Mouse (Mus musculus): Measurements from ENCODE around the gene Ndufs6.

Ndufs6 gene

DNA sequence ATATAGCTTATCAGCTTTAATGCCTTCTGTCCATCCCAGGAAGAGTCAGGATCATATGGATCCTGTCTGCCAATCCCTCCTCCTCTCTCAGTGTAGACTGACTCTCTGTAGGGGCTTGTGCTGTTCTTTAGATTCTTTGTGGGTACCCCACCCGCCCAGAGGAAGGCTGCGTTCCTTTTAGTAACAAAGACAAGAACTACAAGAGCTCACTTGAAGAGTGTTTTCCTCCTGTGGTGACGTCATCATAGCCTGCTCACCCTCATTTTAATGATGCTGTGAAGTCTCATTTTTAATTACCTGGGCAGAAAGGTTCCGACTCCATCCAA, 22.3 kb downstream of the Ndufs6 start:
- no peak for DNase-seq (ENCODE audit: low read depth, low spot score)

DNA sequence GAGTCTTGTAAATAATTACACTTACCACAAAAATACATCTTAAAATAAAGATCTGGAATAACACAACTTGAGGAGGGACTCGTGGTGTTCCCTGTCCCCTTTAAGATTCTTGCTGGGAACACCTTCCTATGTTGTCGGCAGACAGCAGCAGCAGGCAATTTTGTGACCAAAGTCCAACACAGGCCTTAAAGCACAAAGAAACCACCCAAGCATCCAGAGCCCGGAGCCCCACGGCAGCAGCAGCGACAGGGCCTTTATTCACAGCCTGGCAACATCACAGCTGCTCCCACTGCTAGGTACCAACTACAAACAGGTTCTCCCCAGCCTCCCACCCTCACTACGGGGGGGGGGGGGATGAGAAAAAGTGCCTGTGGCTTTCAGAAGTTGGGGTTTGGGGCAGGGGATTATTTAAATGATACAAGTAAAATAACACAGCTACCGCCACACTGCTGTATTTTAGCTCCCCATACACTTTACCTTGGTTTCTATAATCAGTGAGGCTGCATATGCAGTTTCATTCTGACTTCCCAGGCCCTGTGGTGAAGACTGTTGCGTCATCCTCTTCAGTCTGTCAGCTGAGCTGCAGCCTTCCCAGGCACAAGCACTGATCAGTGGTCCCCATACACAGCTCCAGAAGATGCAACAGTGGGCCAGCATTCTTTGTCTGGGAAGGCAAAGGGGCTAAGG, 22.8 kb downstream of the Ndufs6 start:
- DNase-seq (ENCODE audit: low read depth, low spot score) = no peak

DNA sequence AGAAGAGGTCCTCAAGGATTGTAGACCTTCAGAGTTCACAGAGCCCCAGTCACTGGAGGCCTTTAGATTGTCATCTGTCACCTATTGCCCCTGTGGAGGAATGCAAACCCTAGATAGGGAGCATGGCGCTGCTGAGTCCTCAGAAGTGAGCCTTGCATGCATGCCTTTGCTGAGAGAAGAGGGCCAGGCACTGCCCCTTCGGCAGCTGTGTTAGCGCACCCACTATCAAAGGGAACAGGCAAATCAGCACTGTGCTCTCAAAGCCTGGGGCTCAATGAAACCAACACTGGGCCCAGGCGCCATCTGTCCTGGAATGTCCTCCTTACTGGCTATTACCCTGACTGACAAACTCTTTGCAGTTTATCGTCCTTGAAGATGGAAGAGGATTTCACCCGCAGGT, 23.6 kb downstream of the Ndufs6 start:
- DNase-seq (ENCODE audit: low read depth, low spot score) = no peak

DNA sequence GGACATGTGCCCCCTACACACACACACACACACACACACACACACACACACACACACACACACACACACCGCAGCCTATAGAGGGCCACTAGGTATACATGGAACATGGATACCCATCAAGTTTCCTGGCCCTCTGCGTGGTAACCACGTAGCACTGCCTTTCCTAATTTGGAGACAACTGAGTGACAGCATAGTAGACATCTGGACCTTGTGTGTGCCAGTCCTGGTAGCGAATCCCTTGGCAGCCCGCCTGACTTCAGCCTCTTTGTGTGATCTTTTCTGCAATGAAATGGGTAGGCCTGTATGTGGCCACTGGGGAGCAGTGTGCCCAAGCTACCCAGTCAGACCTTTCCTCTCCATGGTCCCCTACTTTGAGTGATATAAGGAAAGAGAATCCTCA, 29.0 kb downstream of the Ndufs6 start:
- DNase-seq (ENCODE audit: low read depth, low spot score) = no peak

DNA sequence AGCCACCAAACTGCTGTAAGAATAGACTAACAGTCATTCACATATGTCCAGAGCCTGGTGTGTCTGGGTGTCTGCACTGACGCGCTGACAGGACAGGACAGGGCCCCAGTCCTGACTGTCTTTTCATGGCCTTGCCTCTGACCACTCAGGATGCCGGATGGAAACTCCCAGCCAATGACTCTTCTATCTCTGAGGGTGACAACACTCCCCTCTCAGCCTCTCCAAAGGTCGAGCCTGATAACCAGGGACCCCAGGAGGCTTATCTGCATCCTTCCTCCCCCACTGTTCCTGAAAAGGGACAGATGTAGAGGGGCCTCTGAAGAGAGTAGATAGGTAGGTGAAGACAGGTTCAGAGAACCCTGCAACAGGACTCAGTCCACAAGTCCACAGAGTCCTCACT, 29.6 kb downstream of the Ndufs6 start:
- DNase-seq (ENCODE audit: low read depth, low spot score) = no peak

DNA sequence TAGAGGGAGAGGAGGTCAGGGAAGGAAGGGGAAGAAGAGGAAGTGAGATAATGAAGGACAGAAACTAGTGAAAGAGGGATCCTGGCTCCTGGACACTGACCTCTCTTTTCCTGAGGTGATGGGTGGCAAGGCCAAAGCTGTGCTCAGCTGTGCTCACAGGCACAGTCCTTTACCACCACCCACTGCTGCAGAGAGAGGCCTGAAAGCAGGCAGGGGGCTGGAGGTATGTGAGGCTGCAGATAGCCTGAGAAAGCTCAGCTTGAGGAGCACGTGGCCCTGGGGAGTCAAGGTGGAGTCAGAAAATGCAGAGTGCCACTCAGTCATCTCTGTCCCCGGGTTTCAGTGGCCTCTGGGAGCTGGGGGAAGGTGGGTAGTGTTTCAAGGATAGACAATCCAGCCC, 37.2 kb downstream of the Ndufs6 start:
- DNase-seq (ENCODE audit: low read depth, low spot score) = no peak

DNA sequence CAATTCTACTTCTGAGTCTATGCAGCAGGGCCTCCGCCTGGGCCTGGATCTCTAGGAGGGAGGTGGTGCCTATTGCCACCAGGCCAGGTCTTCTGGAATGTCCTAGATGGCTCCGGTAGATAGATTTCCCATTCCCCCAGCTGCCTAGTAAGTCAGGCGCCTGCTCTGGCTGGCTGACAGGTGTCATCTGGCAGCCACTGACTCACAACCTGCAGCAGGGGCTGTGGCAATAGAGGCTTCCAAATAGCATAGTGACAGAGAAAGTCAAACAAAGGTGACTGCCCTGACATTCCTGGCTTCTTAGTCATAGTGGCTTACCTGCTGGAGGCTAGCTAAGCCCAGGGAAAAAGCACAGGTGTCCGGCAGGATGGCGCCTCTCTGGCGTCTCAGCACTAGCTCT, 38.1 kb downstream of the Ndufs6 start:
- no peak for DNase-seq (ENCODE audit: low read depth, low spot score)

DNA sequence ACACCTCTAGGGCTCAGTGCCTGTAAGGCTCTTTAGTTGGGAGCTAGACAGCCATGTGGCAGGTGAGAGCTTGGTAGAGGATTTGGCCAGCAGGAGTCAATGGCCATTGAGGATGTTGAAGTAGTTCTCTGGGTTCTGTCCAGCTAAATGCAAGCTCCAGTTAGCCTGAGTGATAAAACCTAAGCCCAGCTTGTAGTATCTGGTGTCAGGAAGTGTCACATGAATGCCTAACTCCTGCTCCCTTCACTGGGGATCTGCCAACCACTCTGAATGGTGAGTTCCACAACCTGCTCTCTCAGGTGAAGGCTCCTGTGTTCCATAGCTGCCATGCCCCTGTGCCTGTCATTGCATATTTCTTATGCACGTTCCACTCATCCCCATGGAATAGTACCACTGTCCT, 44.8 kb downstream of the Ndufs6 start:
- no peak for DNase-seq (ENCODE audit: low read depth, low spot score)

DNA sequence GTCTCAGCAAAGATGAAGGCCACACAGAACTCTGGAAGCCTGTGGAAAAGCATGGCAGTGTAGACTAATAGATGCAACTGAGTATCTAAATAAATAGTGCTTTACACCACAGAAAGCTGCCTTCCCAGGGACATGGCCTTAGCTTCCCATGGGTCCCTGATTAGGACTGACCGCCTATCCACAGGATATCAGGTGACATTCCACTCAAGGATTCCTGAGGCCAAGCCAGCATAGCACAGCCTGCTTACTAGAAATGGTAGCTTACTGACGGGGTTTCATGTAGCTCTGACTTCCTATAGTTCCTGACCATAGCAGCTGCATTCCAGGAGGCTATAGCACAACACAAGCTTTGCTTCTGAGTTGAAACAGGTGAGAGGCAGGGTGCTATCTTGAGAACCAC, 45.9 kb downstream of the Ndufs6 start:
- DNase-seq (ENCODE audit: low read depth, low spot score) = no peak

DNA sequence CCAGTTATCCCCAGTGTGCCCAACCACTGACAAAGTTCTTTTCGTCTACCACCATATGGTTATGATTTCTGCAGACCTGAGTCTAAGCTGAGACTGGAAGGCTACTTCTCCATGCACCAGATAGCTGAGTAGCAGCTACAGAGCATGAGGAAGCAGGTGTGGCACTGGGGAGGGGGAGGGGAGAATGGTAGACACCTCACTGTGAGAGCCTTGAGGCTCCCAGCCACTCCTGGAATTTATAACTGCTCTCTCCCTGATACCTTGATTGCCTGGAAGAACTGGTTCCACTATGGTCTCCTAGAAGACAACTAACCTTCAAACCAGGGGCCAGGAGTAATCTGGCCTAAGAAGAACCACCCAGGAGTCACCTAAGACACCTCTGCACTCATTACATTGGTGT, 49.1 kb downstream of the Ndufs6 start:
- DNase-seq (ENCODE audit: low read depth, low spot score) = no peak

DNA sequence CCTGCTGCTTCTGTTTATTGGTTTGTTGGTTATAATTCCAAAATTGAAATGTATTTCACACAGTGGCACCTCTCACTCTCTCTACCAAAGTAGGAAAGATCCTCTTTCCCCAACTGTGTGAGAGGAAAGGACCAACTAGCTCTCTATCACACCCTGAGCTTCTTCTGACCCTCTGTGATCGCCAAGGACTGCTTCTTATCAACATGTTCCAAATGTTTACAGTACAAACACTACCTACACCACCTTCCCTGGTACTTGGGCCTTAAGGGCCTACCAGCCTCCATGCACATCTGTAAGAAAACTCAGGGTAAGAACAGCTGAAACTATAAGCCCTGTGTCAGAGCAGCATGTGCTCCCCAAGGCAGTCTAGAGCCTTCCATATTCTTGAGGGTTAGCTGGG, 50.5 kb downstream of the Ndufs6 start:
- DNase-seq (ENCODE audit: low read depth, low spot score) = no peak

DNA sequence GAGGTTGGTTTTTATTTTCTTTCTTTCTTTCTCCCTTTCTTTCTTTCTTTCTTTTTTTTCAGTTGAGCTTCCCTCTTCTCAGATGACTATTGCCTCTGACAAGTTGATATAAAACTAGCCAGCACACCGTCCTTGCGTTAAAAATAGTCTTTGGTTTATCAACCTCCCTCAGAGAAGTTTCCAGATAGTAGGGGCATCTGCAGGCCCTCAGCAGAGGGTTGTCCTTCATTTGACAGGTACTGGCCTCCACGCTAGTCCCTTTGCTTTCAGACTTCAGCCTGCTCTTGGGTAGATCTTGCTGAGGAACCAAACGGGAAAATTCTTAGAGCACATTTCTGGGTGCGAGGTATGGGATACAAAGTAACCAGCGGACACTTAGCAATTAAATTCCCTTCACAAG, 51.0 kb downstream of the Ndufs6 start:
- no peak for DNase-seq (ENCODE audit: low read depth, low spot score)

DNA sequence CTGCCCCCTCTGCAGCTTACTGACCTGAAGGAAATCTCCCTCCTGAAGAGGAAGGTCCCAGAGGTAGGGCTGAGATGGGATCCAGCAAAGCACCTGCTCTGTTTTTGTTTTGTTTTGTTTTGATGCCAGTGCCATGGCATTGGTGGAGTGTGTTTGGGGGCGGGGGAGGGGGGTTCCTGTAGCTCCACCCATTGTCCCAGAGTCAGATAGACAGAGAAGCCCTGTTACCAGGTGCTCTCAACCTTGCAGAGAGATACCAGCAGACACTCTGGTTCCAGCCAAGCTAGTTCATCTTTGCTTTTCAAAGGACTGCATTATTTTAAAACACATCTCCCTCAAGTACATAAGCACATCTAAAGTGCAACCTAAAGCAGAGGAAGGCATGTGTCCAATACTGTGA, 54.8 kb downstream of the Ndufs6 start:
- DNase-seq (ENCODE audit: low read depth, low spot score) = no peak

DNA sequence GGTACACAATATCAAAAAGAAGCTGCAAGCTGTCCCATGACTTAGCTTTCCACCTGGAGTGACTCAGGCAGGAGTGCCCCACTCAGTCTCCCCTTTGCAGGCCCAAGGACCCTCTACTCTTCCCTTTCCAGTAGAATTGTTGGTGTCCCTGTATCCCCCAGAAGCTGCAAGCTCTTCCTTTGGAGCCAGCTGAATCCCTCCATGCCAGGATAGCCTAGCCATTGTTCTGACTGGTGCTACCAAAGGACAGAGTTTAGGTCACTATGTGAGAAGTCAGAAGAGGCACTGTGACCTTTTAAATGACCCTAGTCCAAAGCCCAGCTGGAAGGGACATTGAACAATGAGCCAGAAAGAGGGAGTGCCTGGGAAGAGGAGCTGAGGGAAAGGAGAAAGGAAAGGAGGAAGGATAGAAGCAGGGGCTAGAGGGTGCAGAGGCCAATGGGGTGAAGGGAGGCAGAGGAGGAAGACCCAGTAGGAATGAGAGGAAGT, 55.5 kb downstream of the Ndufs6 start:
- DNase-seq (ENCODE audit: low read depth, low spot score) = no peak

DNA sequence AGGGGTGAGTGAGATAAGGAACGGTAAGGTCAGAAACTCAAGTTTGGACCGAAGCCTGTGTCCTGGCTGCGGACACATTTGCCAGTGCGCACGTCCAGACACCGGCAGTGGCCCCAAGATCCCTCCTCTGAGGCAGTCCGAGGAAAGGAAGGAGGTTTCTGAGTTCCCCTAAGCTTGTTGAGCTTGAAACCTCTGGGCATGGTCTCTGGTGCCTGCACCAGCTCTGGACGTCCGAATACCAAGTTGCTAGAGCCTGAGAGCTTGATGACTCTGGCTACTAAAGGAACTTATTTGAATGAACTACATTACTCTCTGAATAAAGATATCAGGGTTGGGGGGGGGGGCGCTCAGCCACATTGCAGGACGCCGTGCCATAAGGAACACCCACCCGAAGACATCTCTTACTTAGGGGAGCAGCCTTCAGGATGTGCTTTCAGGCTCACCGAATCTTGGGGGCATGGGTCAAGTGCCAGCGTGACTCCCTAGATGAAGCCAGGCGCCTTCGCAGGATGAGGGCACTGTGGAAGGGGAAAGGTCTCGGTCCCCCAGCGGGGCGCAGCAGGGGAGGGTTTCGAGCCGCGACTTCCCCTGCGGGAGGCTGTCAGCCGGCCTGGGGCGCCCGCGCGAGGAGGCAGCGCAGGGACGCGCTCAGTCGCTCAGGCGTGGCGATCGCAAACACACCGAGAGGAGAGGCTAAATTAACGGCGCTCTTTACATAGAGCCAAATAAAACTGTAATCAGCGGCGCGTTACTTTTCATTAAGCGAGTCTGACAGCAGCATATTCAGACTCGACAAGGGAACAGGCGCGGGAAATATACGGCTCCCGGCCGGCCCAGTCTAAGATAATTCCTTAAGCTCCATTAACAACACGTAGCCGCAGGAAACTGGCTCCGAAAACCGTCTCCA, 56.8 kb downstream of the Ndufs6 start:
- DNase-seq (ENCODE audit: low read depth, low spot score) = no peak

DNA sequence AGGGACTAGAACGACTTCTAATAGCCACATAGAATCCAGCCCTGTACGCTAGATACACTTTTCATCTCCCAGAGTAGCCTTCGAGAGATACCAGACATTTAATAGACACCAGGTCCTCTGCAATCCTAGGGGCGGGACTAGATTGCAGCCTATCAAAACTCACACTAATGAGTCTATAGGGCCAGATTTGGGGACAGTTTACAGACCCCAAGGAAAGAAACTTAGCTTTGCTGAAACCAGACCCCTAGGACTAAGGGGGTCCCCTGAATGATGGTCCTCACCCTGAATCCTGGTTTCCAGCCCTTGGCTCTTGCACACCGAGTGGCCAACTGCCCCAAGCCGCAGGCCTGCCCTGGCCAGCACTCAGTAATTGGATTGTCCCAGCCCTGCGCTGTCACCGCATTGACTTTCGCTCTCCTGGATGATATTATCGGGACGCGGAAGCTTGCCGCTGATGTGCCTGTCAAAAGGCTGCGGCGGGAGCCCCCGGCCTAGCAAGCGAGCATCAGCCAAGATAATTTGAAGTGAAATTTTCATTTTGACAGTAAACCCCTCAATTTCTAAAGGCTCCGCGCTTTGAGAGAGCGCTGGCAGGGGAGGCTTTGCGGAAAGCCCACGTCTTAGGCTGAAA, 57.8 kb downstream of the Ndufs6 start:
- DNase-seq (ENCODE audit: low read depth, low spot score) = no peak

DNA sequence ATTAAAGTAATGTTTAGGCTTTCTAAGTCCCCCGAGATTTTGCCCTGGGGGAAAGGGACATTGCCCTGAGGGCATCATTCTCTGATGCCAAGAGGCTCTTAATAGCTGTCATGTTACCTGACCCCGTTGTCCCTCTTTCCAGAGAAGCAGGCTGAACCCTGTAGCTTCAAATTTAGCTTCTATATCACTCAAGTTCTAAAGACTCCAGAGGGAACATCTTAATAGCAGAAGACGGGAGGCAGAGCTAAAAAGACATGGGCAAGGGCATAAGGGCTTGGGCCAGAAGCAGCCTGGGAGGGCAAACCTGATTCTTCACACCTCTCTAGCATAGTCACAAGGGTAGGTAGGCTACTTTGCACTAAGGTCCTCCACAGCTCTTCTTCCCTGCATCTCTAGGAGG, 58.5 kb downstream of the Ndufs6 start:
- no peak for DNase-seq (ENCODE audit: low read depth, low spot score)

Measured in brain, adult 2 months (tissue).